Mouse (Mus musculus) macrophage (primary cell): ENCODE measurements around the gene Pcyt2. TPM values are rescaled to one million over a fixed set of nuclear protein-coding genes. Genes with fewer than 3 reads are reported as not detected.
"Not testable (repeated sequence)": the region's sequence is repeated elsewhere in the genome, so short reads cannot be mapped to it uniquely, and the experiment has no call there.

Experiments used
- H3K27ac ChIP-seq: fragments of 350-480 bp; formaldehyde crosslinking; 2 replicates; pipeline ENCODE4 v1.9.0; 2021
- H3K36me3 ChIP-seq: fragments of 350-480 bp; formaldehyde crosslinking; 2 replicates; pipeline ENCODE4 v1.9.0; 2021; ENCODE audit errors: inconsistent target
- H3K4me3 ChIP-seq: fragments of 350-480 bp; formaldehyde crosslinking; 2 replicates; pipeline ENCODE4 v1.9.0; 2021; ENCODE audit errors: inconsistent target
- H3K79me2 ChIP-seq: fragments of 350-480 bp; formaldehyde crosslinking; 2 replicates; pipeline ENCODE4 v1.9.0; 2021; ENCODE audit errors: inconsistent target
- WGBS: methylation state at CpG from one replicate; pipeline ENCODE4 v1.1.7; 2026; ENCODE audit warnings: inconsistent platforms; ENCODE audit not compliant: missing documents; 5-methylcytosine and 5-hydroxymethylcytosine counted together
- polyA plus RNA-seq: library from polyadenylated mRNA; stranded (reverse); fragments of 250-400 nt; gene quantifications from 3 replicates; pipeline ENCODE4 v1.2.4, GENCODE M21; 2018; ENCODE audit warnings: inconsistent platforms

Pcyt2 gene
- polyA plus RNA-seq, 1 experiment from 2014 or later: 23.8 TPM

DNA sequence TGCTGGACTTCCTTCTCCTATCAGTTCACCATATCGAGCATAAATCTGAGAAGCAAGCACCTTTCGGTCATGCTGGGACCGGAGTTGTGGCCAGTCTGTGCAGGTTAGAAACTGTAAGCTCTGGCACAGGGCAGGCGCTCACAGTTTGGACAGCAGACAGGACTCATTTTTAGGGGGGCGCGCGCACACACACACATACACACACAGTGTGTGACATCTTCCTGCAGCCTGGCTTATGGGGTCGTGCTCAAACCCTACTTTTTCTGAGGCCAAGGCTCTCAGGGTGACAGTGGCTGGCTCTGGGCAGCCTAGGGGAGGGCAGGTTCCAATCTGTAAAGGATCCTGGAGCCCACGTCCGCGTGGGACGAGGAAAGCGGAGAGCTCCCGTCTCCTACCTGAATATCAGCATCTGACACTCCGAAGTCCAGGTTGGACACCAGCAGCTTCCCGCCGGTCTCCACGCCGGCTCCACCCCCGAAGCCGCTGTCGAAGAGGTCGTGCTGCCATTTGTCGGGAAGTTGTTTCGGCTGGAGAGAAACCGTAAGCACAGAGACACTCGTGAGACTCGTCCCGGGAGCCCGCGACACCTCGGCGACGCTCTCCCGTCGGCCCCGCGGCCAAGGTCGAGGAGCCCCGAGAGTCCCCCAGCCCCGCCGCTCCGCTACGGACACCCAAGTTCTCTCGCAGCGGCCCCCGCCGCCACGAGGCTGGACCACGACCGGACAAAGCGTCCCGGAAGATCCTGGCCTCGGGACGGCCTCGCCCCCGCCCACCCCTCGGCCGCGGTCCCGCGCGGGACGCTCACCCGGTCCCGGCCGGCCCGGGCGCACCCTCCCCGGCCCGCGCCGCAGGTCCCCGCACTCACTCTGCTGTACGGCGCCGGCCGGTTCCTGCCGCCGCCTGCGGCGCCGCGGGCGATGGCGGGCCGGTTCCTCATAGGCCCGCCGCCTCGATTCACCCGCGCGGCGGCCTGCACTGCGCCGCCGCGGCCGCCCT is 20.2 kb downstream of the Pcyt2 start:
- Histone ChIP-seq H3K36me3 (peaks cover 54% of the 10 kb centered on the region; the same call in 1 of the 2 replicates), H3K27ac (peak overlapping the region; percentile 49), H3K4me3 (peak overlapping the region; percentile 75), H3K79me2 (peaks cover 66% of the 10 kb centered on the region)
- 3% methylated on average over 95 of the region's 99 CpGs for WGBS

GRCm38 (mm10) chr11:120588531-120588930 is 29.2 kb downstream of the Pcyt2 start:
- Histone ChIP-seq H3K4me3 (no peak overlapping the region), H3K36me3 (peaks cover 51% of the 10 kb centered on the region; the same call in 1 of the 2 replicates), H3K27ac (no peak overlapping the region), H3K79me2 (peaks cover 26% of the 10 kb centered on the region)
- 60% methylated on average over 6 of the region's 6 CpGs for WGBS

DNA sequence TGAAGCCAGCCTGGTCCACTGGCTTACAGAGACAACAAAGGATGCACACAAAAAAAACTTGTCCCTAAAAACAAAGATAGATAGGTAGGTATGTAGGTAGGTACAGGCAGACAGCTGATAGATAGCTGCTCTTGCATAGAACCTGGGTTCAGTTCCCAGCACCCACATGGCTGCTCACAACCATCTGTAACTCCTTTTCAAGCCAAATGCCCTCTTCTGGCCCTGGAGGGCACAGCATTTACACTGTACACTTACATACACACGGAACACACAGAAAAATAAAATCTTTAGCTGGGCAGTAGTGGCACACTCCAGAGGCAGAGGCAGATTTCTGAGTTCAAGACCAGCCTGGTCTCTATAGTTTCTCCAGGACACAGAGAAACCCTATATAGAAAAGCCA is 33.8 kb downstream of the Pcyt2 start:
- Histone ChIP-seq H3K79me2 (peaks cover 21% of the 10 kb centered on the region), H3K4me3 (no peak overlapping the region), H3K36me3 (peaks cover 32% of the 10 kb centered on the region), H3K27ac (no peak overlapping the region)
- WGBS: 88% methylated on average over 1 of the region's 1 CpGs

DNA sequence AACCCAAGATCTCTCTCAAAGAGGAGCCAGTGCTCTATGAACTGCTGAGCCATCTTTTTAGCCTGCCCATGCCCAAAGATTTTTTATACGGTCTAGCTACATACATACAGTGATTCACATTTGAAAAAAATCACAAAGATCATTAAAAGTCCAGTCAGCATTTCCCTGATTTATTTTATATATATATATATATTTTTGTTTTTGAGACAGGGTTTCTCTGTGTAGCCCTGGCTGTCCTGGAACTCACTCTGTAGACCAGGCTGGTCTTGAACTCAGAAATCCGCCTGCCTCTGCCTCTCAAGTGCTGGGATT is 34.8 kb downstream of the Pcyt2 start:
- Histone ChIP-seq H3K36me3 (peaks cover 33% of the 10 kb centered on the region), H3K79me2 (peaks cover 31% of the 10 kb centered on the region)
- not testable (repeated sequence) for H3K4me3 ChIP-seq, H3K27ac ChIP-seq
- WGBS: 95% methylated on average over 2 of the region's 2 CpGs

DNA sequence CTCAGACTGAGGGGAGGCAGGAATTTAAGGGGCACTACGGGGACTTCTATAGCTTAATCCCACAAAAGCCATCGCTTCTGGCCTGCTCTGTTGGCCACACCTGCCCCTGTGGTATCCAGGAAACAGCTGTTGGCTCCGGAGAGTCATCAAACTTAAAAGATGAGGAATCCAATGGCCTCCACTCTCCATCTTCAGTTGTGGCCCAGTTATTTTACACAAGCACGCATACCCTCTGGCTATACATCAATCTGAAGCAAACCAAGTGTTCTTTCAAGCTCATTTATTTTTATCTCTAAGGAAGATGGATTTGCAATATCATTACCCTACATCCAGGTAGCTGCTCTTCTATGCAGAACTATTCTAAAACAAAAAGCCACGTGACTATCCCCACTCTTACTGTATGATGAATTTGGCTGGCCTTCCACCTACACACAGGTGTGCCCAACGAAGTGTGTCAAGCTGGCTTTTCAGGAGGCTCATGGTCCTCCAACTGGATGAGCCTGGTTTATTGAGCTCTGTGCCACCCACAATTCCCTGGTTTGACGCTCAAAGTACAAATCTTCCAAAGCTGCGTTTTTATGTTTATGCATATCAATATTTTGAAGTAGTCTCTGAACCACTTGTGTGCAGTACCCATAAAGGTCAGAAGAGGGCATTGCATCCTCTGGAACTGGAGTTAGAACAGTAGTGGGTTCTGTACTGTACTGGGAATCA is 35.3 kb downstream of the Pcyt2 start:
- 62% methylated on average over 8 of the region's 8 CpGs for WGBS
- Histone ChIP-seq H3K36me3 (peaks cover 32% of the 10 kb centered on the region), H3K4me3 (peak overlapping the region; percentile 39), H3K79me2 (peaks cover 33% of the 10 kb centered on the region), H3K27ac (peak overlapping the region; percentile 89)

DNA sequence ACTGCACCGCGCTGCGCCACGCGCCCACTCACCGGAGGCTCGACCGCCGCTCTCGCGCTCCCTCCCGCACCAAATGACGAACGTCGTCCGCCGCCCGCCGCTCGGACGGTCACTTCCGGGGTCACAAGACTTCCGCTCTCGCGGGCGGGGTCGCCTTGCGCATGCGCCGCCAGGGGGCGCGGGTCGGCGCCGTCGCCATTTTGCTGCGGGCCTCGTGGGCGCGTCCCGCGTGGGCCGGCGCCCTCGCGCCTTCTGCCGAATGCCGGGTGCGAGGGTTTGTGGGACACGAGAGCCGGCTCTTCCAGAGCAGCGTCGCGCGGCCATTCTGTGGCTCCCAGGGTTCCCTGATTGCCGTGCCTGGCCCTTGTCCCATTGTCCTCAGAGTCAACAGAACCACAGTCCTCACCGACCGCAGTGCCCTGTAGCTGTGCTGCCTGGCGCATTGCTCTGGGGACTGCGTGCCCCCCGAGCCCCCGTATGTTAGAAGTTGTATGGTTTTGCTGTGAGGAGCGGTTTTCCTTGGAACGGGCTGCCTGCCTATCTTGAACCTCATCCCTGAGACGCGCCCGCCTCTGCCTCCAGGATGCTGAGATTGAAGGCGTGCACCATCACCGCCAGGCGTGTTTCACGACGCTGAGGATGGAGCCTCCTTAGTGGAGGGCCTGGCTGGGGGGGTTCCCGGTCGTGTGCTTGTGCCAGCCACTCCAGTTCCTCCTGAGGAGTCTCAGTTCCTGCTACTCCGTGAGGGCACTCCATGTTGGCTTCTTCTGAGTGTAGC is 36.1 kb downstream of the Pcyt2 start, which contains the start of gene Arhgdia:
Gene Arhgdia, minus strand, starts transcription at position 135 of the 778 bp plus-strand sequence.
- Histone ChIP-seq H3K79me2 (peaks cover 33% of the 10 kb centered on the region), H3K36me3 (peaks cover 25% of the 10 kb centered on the region), H3K27ac (peak within 1 kb of the TSS; percentile 91), H3K4me3 (peak within 1 kb of the TSS; percentile 89)
- 2% methylated on average over 68 of the region's 75 CpGs for WGBS

- Histone ChIP-seq H3K79me2 (peaks cover 33% of the 10 kb centered on the region), H3K4me3 (peak overlapping the region; percentile 89), H3K27ac (peak overlapping the region; percentile 91), H3K36me3 (peaks cover 19% of the 10 kb centered on the region)
- WGBS: under 1% methylated on average over 40 of the region's 44 CpGs
Measured at GRCm38 (mm10) chr11:120580871-120581331, 36.8 kb downstream of the Pcyt2 start.

DNA sequence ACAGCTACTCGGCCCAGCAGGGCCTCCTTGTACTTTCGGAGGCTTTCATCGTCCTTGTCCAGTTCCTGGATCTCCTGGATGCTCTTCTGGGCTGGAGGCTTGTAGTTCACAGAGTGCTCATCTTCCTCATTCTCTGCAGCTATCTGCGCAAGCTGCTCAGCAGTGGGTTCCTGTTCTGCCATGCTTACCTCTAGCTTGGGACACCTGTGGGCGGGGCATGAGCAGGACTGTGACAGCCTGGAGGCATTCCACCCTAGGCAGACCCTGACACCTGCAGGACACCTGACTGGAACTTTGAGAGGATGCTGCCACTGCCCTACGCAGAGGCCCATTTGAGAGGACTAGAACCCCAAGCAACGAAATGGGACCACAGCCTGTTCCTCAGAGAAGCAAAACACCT is 37.5 kb downstream of the Pcyt2 start:
- WGBS: 41% methylated on average over 7 of the region's 7 CpGs
- peaks cover 38% of the 10 kb centered on the region for H3K79me2 ChIP-seq
- peaks cover 19% of the 10 kb centered on the region for H3K36me3 ChIP-seq
- H3K4me3 ChIP-seq: peak overlapping the region; percentile 89
- peak overlapping the region; percentile 91 for H3K27ac ChIP-seq

- H3K79me2 ChIP-seq: peaks cover 45% of the 10 kb centered on the region
- 66% methylated on average over 8 of the region's 15 CpGs for WGBS
- peak overlapping the region; percentile 91 for H3K27ac ChIP-seq
- peak overlapping the region; percentile 89 for H3K4me3 ChIP-seq
- peaks cover 19% of the 10 kb centered on the region for H3K36me3 ChIP-seq
Measured at GRCm38 (mm10) chr11:120579316-120580107, 38.2 kb downstream of the Pcyt2 start.

DNA sequence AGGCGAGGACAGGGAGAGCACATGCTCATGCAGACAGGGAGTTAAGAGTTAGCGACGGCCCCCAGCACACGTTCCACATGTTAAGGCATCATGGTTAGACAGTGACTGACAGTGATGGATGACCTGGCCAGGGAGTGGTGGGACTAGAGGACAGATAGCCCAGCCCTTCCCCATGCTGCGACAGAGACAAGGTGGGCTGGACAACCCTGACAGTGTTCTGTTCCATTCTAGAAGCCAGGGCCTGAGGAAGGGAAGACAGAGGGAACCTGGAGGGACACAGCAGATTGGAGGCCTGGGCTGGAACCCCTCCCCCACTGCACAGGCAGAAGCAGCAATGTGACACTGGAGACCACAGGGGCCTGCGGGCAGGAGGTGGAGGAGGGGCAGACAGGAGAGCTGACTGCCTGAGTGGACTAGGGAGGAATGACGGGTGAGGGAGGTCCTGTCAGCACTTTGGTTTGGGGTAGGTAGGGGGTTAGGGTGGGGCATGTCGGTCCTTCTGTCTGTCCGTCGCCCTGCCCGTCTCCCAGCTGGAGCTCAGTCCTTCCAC is 39.0 kb downstream of the Pcyt2 start:
- H3K27ac ChIP-seq: no peak overlapping the region
- H3K79me2 ChIP-seq: peaks cover 52% of the 10 kb centered on the region

DNA sequence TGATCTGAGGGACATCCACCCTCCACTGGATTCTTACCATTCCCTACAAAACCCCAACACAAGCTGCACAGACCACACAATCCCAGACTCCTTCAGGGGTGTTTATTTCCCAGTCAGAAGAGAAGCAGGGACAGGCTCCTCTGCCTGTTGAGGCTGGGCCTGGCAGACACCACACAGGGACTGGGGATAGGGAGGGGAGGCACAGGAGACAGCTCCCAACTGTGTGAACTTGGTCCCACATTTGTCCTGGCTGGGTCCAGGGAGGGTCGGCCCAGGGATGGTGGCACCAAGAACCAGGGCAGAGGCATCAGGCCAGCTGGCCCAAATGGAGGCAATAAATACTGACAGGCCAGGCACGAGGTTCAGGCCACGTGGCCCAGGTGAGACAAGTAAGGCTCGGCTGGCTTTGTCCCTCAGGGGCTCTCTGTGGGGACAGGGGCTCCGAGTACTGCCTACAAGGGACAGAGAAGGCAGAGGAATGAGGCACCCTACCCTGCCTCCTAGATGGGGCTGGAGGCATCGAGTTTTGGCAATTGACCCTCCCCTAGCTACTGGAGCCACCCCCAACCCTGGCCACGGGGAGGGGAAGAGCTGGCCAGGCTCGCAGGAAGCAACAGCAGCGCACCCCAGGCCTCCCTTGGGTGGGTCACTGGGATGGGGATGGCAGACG is 39.6 kb downstream of the Pcyt2 start:
- Histone ChIP-seq H3K79me2 (peaks cover 52% of the 10 kb centered on the region), H3K4me3 (no peak overlapping the region), H3K36me3 (peaks cover 19% of the 10 kb centered on the region), H3K27ac (no peak overlapping the region)
- 81% methylated on average over 9 of the region's 10 CpGs for WGBS

More for the DNA sequence above, 39.0 kb downstream of the Pcyt2 start:
- WGBS: 92% methylated on average over 7 of the region's 11 CpGs
- H3K4me3 ChIP-seq: no peak overlapping the region
- peaks cover 19% of the 10 kb centered on the region for H3K36me3 ChIP-seq

DNA sequence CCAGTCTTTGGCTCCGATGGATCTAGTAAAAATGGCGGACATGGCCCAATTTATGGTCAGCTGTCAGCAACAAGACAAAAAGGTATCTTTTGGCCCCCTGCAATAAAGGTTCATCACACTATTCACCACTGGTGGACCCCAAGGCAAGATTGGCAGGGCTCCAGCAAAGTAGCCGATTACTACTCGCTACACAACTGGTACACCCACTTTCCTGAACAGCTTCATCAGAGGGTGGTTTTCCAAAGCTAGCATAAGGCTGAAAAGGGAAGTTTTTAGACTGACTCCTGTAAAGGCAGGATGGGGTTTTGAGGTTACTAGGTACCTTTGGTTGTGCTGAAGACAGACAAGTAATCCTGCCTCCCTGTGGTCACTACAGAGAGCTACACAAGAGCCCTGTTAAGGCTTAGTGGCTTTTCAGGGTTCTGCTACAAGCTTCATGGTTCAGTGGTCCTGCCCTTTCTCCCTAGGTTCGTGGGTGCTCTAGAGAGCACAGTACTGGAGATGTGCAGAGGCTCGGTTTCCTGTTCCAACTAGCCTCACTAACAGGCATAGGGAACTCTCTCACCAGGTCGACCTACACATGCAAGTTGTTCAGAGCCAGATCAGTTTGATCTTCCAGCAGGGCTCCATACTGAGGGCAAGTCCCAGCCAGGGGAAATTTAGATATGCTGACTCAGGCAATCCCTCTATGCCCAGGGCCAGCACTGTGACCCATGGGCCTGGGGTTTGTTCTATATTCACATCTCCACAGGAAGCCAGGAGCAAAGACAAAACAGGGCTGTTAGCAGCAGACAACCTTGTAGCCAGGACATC is 40.3 kb downstream of the Pcyt2 start:
- Histone ChIP-seq H3K4me3 (no peak overlapping the region), H3K79me2 (peaks cover 52% of the 10 kb centered on the region), H3K27ac (no peak overlapping the region), H3K36me3 (peaks cover 19% of the 10 kb centered on the region)
- 83% methylated on average over 7 of the region's 7 CpGs for WGBS
